Mouse (Mus musculus) B cell, adult 2 months (primary cell): ENCODE results near the gene Tas1r1.

Source experiments
- DNase-seq, 2 experiments: peaks; one replicate each; pipeline ENCODE4 v3.0.0; 2022

The Tas1r1 gene

GRCm38 (mm10) chr4:151985886-151986285 lies 52.5 kb downstream of the Tas1r1 start:
- no peak for DNase-seq

GRCm38 (mm10) chr4:151983560-151983959 lies 54.8 kb downstream of the Tas1r1 start:
- no peak for DNase-seq

- no peak for DNase-seq
Measured at GRCm38 (mm10) chr4:151983043-151983442, 55.3 kb downstream of the Tas1r1 start.

DNA sequence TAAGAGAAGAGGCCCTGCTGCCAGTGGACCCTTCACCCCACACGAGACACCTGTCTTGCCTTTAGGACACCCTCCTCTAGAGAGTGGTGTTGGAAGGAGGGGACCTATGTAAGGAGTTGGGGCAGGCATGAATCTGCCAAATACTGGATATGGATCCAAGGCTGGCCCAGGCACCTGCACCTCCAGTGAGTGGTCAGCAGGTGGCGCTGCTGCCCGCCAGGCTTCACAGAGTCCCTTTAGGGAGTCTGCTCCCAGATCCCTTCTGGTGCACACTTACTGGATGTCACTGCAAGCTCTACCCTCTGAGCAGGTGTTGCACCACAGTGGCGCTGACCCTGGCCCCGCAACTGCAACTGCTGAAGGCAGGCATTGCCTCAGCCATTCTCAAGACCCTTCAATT lies 57.0 kb downstream of the Tas1r1 start:
- DNase-seq = peak; percentile 83 to 85

GRCm38 (mm10) chr4:151980699-151981098 lies 57.7 kb downstream of the Tas1r1 start:
- DNase-seq = peak in 1 of 2 experiments; percentile 22
